ENCODE assay signal across 8 mouse cellular contexts in the genomic region with DNA sequence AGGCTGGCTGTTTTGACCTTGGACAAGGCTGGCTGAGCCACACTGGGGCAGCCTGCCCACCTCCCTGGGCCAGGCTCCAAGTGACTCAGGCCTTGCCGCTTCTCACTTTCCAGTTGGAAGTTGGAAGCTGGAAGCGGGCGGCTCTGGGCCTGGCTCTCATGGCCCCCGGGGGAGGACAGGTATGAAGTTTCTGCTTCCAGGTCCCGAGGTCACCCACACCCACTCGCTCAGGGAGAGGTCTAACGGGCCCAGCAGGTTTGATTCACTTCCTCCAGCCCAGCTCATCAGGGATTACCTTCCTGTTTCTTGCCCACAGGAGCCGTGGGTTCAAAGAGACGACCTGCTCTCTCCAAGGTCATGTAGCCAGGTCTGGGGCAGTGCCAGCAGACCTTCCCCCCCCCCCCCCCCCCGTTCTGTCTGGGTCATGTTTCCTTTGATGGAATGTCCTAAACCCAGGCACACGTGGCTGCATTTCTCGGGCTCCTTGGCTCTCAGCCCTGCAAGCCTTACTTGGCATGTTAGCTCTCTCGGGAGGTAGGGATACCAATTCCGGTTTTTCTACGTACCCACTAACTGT. TPM values are rescaled to one million over a fixed set of nuclear protein-coding genes. Genes with fewer than 3 reads are reported as not detected.
DNase-seq lines count a peak whose midpoint lies in the region; ATAC-seq lines count a peak whose summit lies in the region.

No protein-coding gene starts in this region.

- H3K4me1 ChIP-seq in midbrain, embryonic 10.5 days: peaks cover 82% of the 10 kb centered on the region
- peaks cover 35% of the 10 kb centered on the region for H3K4me1 ChIP-seq in midbrain, embryonic 11.5 days (ENCODE audit: control insufficient read depth, insufficient read depth, low read length)

- H3K9ac ChIP-seq in midbrain, embryonic 11.5 days (ENCODE audit: low read length): no peak overlapping the region

- WGBS in midbrain, embryonic 10.5 days: 60% methylated on average over 15 of the region's 15 CpGs
- 61% methylated on average over 15 of the region's 15 CpGs for WGBS in midbrain, embryonic 11.5 days

- peaks cover 24% of the 10 kb centered on the region for H3K27me3 ChIP-seq in midbrain, embryonic 10.5 days (ENCODE audit: low read depth, poor library complexity, severe bottlenecking)
- H3K27me3 ChIP-seq in midbrain, embryonic 11.5 days (ENCODE audit: control insufficient read depth, insufficient read depth, low read length): 0 out of 2 replicates have a peak, but pooled peaks cover 3% of the 10 kb centered on the region

- no peak overlapping the region for H3K4me3 ChIP-seq in midbrain, embryonic 10.5 days
- H3K4me3 ChIP-seq in midbrain, embryonic 11.5 days (ENCODE audit: low read depth, low read length): no peak overlapping the region

- H3K27ac ChIP-seq in midbrain, embryonic 10.5 days (replicated peaks): peak overlapping the region; percentile 74
- H3K27ac ChIP-seq in midbrain, embryonic 11.5 days (ENCODE audit: low read depth, low read length): no peak overlapping the region

- ATAC-seq in midbrain, embryonic 11.5 days (ENCODE audit: low FRiP score): no peak

- peaks cover 6% of the 10 kb centered on the region; the same call in 1 of the 2 replicates for H3K36me3 ChIP-seq in midbrain, embryonic 10.5 days
- no peaks in the 10 kb centered on the region for H3K36me3 ChIP-seq in midbrain, embryonic 11.5 days (ENCODE audit: control insufficient read depth, insufficient read depth, low read length)

- H3K9me3 ChIP-seq in midbrain, embryonic 10.5 days (replicated peaks): no peaks in the 10 kb centered on the region
- no peaks in the 10 kb centered on the region for H3K9me3 ChIP-seq in midbrain, embryonic 11.5 days (ENCODE audit: control insufficient read depth, low read length)

- no peak for DNase-seq in midbrain, embryonic 10.5 days (ENCODE audit: low spot score)
- no peak for DNase-seq in midbrain, embryonic 11.5 days (ENCODE audit: low spot score, missing footprints)
- peak; percentile 75 for DNase-seq in cerebellum, adult 9-10 months
- DNase-seq in heart, adult 18-20 months: peak; percentile 87 to 89
- DNase-seq in kidney, adult 8-10 months: peak; percentile 87 to 90
- peak; percentile 74 for DNase-seq in lung, postnatal 36 days
- DNase-seq in frontal cortex, postnatal 36 days (ENCODE audit: low spot score in 2 of 2): no peak
- no peak for DNase-seq in layer of hippocampus, adult 9-11 months

- H3K4me2 ChIP-seq in midbrain, embryonic 11.5 days: no peak overlapping the region

RNA-seq across cellular contexts. Expression of a gene that starts 39.3 kb away (rescaled TPM):
- 70.6 and 78.8 TPM in 2 replicates for polyA plus RNA-seq in midbrain, embryonic 10.5 days (2016; fragmentation: Nextera tagmentation; extraction: Ambion mirVana)
- 88.8 TPM in 2 replicates for polyA plus RNA-seq in midbrain, embryonic 11.5 days (2014; fragmentation: Nextera tagmentation; extraction: Ambion mirVana)
- 100 to 1,000 TPM; 327 to 375 TPM for total RNA-seq in heart, adult 18-20 months (2021)

Comparison
In these comparisons a context has a peak if more than half of its experiments do, and no peak if none do; other contexts are left out.
1. DNase-seq: peak in cerebellum, adult 9-10 months (single experiment), heart, adult 18-20 months (2 of 2), kidney, adult 8-10 months (2 of 2) and lung, postnatal 36 days (single experiment); none in midbrain, embryonic 10.5 days (single experiment), midbrain, embryonic 11.5 days (single experiment), frontal cortex, postnatal 36 days (0 of 2) and layer of hippocampus, adult 9-11 months (single experiment).